Mouse (Mus musculus) spleen, postnatal 4 days (tissue): ENCODE data around the gene Ablim1.
A peak's percentile ranks its signal among the peaks of the same experiment; 100 is the strongest.

Experiments used
- DNase-seq, 2 experiments: peaks; one replicate each; pipeline ENCODE4 v3.0.0; 2022; ENCODE audit warnings: low spot score in 2 of 2

Ablim1 gene

GRCm38 (mm10) chr19:57343860-57344259 lies 29.1 kb upstream of the Ablim1 start:
- no peak for DNase-seq

- no peak for DNase-seq
Measured at GRCm38 (mm10) chr19:57340900-57341742, 26.4 kb upstream of the Ablim1 start.

GRCm38 (mm10) chr19:57339281-57339864 lies 24.7 kb upstream of the Ablim1 start:
- DNase-seq = peak in 1 of 2 experiments; percentile 45

- DNase-seq = no peak
Measured at GRCm38 (mm10) chr19:57335135-57335534, 20.4 kb upstream of the Ablim1 start.

GRCm38 (mm10) chr19:57333356-57333755 lies 18.6 kb upstream of the Ablim1 start:
- no peak for DNase-seq

- no peak for DNase-seq
Measured at GRCm38 (mm10) chr19:57331237-57331636, 16.5 kb upstream of the Ablim1 start.

- no peak for DNase-seq
Measured at GRCm38 (mm10) chr19:57330309-57330708, 15.6 kb upstream of the Ablim1 start.

GRCm38 (mm10) chr19:57328792-57329191 lies 14.1 kb upstream of the Ablim1 start:
- no peak for DNase-seq

GRCm38 (mm10) chr19:57328269-57328668 lies 13.6 kb upstream of the Ablim1 start:
- DNase-seq = no peak

GRCm38 (mm10) chr19:57327679-57328078 lies 13.0 kb upstream of the Ablim1 start:
- DNase-seq = no peak

- peak; percentile 54 to 84 for DNase-seq
Measured at GRCm38 (mm10) chr19:57325748-57326300, 11.1 kb upstream of the Ablim1 start.

GRCm38 (mm10) chr19:57323087-57323486 lies 8.4 kb upstream of the Ablim1 start:
- no peak for DNase-seq

- no peak for DNase-seq
Measured at GRCm38 (mm10) chr19:57322491-57322890, 7.8 kb upstream of the Ablim1 start.

- no peak for DNase-seq
Measured at GRCm38 (mm10) chr19:57321839-57322238, 7.1 kb upstream of the Ablim1 start.

GRCm38 (mm10) chr19:57320656-57321382 lies 6.1 kb upstream of the Ablim1 start:
- DNase-seq = no peak

- DNase-seq = no peak
Measured at GRCm38 (mm10) chr19:57316597-57316996, 1.9 kb upstream of the Ablim1 start.

GRCm38 (mm10) chr19:57315013-57315565 lies 370 bp upstream of the Ablim1 start:
- DNase-seq = no peak

- no peak for DNase-seq
Measured at GRCm38 (mm10) chr19:57313891-57314345, 801 bp downstream of the Ablim1 start.

GRCm38 (mm10) chr19:57313226-57313625 lies 1.5 kb downstream of the Ablim1 start:
- DNase-seq = no peak

GRCm38 (mm10) chr19:57309980-57310379 lies 4.7 kb downstream of the Ablim1 start:
- no peak for DNase-seq

GRCm38 (mm10) chr19:57306601-57307000 lies 8.1 kb downstream of the Ablim1 start:
- no peak for DNase-seq

- DNase-seq = no peak
Measured at GRCm38 (mm10) chr19:57305972-57306371, 8.7 kb downstream of the Ablim1 start.
